Mouse (Mus musculus): ENCODE data around the gene Wfdc1.
A peak's percentile ranks its signal among the peaks of the same experiment; 100 is the strongest.

DNA sequence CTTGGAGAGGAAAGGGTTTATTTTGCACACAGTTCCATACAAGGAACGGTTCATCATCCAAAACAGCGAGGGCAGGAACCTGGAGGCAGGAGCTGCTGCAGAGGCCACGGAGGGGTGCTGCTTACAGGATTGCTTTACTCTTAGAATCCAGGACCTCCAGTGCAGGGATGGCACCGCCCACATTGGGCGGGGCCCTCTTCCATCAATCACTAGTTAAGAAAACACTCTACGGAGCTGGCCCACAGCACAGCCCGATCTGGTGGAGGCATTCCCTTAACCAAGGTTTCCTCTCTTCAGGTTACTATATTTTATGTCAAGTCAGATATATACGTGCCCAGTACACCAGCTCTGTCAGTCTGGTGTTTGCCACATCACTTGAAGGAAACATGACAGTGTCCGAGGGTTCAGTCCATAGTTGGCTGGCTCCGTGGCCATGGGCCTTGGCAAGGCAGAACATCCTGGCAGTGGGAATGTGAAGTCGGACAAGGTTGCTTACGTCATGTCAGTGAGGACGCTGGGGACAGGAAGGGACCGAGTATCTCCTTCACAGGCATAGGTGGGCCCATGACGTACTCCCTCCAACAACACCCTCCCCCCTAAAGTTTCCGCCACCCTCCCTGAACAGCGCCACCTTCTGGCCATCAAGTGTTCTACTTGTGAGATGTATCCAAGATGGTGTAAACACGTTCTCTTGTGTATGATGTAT is 12.1 kb downstream of the Wfdc1 start:
- TF ChIP-seq POLR2A (IDR thresholded peaks at IDR 0.05; ENCODE audit: low read depth, low read length) (no peak), CTCF (IDR thresholded peaks at IDR 0.05; ENCODE audit: borderline replicate concordance, insufficient read depth, low read length) (peak; percentile 42; the same call in 1 of the 2 replicates)

Measured in embryonic fibroblast, embryonic 13.5 days (primary cell).